Mouse (Mus musculus): ENCODE measurements at regions not wholly inside any gene's neighbourhood (a gene's known extent, or its start where the extent isn't known, plus 50 kb on each side); places are given as distances from the start of the nearest gene placed in this dataset.

DNA sequence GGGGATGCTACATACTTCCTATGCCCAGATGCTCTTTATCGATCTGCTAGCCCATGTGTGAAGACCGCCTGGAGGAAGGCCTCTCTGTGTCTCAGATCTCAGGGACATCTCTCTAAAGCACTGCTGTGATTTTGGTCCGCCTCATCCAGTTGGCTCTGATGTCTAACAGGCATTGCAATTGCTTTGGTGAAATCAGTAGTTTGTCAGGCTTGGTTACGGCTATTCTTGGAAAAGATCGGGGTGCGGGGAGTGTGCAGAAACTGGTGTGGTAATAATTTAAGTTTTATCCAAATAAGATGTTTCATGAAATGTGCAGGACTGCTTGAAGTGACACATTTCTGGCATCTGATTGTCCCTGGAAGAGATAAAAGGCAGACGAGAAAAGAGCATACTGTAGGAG is 117.9 kb downstream of the Gm12728 start:
- TF ChIP-seq CTCF (IDR thresholded peaks at IDR 0.05) (no peak), EP300 (IDR thresholded peaks at IDR 0.05) (no peak)
